Mouse (Mus musculus) heart, adult 8-10 months (tissue): Measurements from ENCODE around the gene Tcp1. TPM values are rescaled to one million over a fixed set of nuclear protein-coding genes. Genes with fewer than 3 reads are reported as not detected.
"Not testable (repeated sequence)": the region's sequence is repeated elsewhere in the genome, so short reads cannot be mapped to it uniquely, and the experiment has no call there.

Experiments used
- DNase-seq: peaks from one replicate; pipeline ENCODE4 v3.0.0; 2022; ENCODE audit warnings: low spot score
- total RNA-seq, 4 experiments: library from RNA; stranded (reverse); gene quantifications; 2 replicates each; pipeline ENCODE4 v1.2.4; 2022

Gene Tcp1
- total RNA-seq, result 100 to 1,000 TPM; 173 to 191 (median 185) TPM

DNA sequence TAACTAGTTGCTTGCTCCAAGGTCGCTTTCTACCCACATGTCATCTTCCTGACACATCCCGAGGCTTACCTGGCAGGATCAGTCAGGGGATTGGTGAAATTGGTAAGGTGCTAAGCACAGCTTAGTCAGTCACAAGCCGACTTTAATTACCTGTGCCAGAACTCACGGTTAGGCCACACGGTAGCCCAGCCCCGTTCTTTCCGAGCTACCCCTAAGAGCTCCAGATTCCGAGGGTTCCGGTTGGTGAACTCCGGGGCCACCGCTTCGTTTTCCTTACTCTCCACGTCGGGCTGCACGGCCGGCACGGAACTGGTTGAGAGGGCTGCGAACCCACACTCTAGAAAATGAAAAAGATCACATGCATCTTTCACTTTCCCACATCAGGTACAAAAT lies at the start of gene Tcp1:
TSS of gene Tcp1 (plus strand) at position 214 of the 393 bp plus-strand sequence.
- no peak for DNase-seq

DNA sequence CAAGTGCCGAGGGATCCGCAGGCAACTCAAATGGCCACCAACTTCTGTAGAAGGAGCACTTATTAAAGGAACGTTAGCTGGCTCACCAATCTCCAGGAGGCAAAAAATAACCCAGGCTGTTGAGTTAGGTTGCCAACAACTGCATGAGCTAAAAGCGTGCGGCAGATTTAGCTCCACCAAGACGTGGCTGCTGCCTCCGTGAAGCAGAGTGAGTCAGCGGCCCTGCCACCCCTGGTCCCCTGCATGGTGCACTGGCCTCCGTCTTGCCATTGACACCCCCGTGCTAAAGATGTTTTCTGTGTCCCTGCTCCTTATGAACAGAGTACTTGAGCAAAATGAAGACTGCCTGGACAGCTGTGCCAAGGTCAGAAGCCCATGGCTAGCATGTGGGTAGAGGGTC lies 48.6 kb upstream of the Tcp1 start:
- DNase-seq, result peak; percentile 44

DNA sequence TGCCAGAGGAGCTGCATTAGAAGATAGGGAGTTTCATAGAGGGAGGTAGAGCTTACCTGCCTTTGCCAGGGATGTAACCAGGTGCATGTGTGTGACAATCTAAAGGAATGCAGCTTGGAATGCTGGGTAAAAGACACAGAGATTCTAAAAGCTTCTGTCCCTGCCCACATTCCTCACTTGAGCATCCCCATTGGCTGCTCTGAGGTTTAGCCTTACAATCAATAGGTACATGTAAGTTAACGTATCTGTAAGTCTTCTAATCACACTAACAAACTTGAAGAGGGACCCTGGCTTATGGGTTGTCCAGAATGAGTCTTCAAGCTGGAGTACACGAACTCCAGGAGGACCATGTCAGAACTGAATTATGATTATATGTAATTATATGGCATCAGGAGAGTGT lies 47.5 kb upstream of the Tcp1 start, which contains the start of gene Mas1:
TSS of gene Mas1 (minus strand) at position 101 of the 400 bp plus-strand sequence.
- DNase-seq, result no peak

DNA sequence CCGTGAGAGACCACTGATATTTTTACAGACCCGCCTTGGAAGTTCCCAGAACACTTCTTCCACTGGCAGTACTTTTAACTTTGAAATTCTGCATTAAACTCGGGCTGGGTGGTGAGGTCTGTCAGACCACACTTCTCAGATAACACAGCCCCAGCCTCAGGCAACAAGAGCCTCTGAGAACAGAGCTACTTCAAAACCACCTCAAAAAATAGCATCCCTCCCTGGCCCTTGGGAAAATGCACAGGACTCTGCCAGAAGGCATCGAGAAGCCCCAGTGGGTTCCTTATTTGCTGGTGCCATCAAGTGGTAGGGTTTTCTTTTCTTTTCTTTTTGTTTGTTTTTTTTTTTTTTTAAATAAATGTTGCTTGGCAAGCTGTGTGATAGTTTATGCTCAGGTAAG lies 46.9 kb upstream of the Tcp1 start:
- no peak for DNase-seq

DNA sequence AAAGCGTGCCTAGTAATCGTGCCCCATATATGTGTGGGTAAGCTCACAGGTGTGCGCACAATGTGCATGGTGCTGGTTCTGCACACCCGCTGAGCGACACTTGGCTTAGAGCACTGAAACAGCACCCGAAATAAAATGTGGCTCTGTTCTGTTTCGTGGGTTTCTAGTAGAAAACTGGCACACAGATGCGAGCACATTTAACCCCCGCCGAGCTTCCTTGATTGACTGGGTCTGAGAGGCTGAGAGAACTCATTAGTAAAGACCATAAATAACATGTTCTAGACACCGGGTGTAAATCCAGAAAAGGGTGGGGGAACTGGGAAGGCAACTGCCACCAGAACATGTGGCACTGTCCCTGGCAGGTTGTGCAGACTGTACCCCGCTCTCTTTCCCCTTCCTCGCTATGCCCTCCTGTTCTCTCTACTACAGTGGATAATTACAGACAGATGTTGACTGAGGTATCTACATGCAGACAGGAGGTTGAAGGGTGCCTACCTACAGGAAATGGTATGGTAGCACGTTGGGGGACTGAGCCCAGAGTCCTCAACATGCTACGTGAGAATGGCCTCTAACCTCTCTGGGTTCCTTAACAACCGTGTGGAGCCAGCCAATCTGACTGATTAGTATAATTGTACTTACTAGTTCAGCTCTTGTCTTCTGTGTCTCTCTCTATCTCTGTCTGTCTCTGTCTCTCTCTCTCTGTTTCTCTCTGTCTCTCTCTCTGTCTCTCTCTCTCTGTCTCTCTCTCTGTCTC lies 43.0 kb upstream of the Tcp1 start:
- no peak for DNase-seq

DNA sequence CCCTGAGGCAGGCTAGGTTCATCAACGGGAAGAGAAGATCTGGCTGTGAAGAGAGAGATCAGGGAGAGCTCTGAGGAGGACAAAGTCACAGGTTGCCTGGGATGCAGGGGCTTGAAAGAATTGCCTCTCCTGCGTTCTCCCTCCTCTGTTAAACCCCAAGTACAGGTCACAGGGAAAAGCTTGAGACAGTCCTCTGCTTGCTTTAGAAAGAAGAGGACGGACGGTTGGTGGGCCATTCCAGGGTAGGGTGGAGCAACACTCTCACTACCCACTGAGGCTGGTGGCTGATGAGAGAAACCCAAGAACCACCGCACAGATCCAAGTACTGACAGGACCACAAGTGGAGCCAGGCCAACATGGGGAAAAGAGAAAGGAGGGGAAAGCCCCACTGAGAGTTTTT lies 39.8 kb upstream of the Tcp1 start, which contains the start of gene Mrgprh:
TSS of gene Mrgprh (plus strand) at position 301 of the 400 bp plus-strand sequence.
- DNase-seq, result no peak

DNA sequence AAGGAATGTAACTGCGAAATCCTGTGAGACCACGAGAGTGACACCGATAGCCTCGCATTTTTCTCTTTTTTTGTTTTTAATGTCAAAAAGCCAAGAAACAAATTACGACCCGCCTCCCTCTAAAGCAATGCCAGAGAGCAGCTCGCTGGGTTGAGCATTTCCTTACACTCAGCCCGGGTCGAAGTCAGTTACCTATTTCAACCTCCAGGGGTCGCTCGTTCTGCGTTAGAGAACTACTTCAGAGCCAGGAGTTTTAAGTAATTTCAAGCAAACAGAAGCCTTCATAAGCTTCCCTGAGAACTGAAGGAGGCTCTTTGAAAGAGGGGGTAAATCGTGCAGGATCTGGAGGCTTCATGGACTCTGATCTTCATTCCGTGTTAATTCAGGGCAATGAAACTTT lies 35.3 kb upstream of the Tcp1 start:
- DNase-seq, result peak; percentile 76

DNA sequence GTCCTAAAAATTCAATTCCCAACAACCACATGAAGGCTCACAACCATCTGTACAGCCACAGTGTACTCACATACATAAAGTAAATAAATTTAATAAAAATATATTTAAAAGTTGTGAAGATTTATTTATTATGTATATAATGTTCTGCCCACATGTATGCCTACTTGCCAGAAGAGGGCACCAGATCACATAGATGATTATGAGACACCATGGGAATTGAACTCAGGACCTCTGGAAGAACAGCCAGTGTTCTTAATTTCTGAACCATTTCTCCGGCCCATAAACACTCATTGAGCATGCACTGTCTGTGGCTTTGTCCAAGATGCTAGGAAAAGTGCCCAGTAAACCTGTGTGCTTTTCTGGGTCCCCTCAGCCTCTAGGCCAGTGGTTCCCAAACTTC lies 34.3 kb upstream of the Tcp1 start:
- no peak for DNase-seq

DNA sequence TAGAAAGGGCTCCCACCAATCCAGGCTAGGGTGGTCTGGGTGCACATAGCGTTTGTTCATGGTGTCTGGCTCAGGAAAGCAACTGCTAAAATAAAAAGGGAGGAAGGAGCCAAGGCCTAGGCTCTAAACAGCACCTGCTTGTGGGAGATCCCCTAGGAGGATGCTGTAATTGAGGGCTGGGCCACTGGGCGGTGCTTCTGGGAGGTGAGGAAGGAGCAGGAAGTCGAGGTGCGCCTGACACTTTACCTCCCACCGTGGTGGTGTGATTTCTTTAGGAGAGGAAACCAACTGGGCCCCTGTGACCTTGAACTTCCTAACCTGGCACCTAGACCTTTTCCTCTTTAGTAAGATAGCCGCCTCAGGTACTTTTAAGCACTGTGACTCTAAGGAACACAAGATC lies 28.9 kb upstream of the Tcp1 start:
- no peak for DNase-seq

DNA sequence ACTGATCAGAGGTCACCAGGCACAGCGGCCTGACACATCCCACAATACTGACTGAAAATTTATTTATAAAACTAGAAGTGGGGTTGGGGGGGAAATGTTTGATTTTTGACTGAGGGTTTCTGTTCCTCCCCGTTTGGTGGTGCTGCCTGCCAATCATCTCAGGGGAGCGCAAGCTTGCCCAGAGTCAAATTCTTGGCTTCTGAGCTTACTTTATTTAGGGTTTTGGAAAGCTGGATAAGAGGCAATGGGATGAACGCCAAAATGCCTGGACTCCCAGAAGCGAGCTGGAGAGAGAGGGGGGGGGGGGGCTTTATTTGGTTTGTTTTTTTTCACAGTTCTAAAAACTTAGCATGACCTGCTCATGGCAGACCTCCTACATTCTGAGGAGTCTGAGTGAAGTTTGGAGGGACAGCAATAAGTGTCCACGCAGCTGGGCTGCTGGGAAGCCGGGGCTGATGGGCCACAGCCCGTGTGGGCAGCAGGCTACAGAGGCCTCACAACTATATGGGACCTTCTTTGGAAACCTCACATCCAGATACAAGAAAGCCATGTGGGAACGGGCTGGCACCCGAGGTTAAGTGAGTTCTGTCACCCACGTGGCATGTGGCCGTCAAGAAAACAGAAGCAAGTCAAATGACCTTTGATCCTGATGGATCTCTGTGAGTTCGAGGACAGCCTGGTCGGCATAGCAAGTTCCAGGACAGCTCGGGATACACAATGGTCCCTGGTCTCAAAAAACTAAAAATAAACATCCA lies 28.3 kb upstream of the Tcp1 start:
- DNase-seq, result peak; percentile 45

DNA sequence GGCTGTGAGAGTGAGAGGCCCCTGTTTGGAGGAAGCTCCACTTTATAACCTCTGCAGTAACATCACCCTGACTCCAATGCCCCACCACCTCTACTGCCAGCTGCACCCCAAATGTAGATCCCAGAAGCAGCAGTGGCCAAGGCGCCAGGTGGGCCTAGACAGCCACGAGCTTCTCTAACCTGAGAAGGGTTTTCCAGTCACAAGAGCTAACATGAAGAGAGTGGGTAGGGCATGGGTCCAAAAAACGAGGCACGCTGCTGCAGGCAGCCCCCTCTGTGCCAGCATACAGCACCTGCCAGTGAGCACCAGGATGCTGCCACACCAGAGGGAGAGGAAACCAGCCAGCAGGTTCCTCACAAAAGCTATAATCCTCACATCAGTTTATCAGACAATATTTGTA lies 24.4 kb upstream of the Tcp1 start:
- no peak for DNase-seq

DNA sequence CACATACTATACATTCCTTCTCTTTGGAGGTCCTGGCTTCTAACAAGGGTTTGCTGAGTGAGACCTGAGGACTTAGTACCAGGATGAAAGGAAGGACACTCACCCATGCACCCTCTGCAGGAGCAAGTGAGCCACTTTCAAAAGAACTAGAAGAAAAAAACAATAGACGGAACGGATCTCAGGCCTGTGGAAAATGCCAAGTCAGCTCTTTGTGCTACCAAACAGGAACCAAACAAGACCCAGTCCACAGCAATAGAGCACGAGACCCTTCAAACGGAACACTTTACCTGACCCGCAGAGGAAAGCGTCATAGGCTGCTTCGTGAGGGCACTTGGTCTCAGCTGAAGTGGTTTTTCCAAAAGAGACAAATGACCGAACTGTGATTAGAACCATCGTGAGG lies 23.5 kb upstream of the Tcp1 start:
- no peak for DNase-seq

DNA sequence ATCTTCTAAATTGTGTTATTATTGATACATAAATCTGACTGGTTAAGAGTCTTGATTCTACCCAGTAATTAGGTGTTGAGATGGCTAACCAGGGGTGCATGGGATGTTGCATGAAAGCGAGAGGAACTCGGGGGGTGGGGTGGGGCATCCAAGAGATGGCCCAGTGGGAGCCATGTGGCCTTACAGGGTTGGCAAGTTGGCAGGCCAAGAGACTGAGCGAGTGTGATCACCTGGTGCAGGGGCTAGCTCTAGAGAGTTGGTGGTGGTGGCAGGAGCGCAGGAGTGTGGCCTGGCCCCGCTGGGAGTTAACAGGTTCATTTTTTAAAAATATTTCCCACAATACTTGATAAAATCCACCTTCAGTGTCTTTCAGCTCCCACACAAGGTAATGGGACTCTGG lies 17.8 kb upstream of the Tcp1 start:
- no peak for DNase-seq

DNA sequence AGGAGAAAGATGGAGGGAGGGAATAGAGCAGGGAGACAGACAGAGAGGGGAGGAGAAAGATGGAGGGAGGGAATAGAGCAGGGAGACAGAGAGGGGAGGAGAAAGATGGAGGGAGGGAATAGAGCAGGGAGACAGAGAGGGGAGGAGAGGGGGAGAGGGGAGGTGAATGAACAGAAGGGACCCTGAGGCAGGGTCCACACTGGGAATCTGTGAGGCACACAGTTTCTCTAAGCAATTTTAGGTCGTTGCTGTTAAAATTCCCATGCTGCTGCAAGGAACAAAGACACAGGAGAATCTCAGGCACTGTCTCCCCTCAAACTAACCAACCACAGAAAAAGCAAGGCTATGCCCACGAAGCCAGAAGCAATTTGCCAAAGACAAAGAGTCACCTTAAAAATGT lies 16.9 kb upstream of the Tcp1 start:
- DNase-seq, result not testable (repeated sequence)

DNA sequence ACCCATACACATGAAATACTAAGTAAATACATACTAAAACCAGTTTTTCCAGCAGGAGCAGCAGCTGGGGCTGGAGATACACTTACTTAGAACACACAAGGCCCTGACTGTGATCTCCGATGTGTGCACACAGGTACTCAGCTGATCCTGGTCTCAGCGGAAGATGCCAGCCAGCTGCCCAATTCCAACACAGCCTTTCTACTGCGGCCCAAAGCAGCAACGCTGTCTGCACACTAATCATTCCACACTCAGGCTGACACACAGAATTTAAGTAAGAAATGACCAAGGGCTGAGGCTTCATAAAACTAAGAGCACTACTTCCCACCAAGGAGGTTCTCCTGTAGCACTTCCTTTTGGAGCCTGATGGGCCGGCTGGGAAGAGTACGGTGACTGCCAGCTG lies 13.2 kb upstream of the Tcp1 start:
- DNase-seq, result no peak

DNA sequence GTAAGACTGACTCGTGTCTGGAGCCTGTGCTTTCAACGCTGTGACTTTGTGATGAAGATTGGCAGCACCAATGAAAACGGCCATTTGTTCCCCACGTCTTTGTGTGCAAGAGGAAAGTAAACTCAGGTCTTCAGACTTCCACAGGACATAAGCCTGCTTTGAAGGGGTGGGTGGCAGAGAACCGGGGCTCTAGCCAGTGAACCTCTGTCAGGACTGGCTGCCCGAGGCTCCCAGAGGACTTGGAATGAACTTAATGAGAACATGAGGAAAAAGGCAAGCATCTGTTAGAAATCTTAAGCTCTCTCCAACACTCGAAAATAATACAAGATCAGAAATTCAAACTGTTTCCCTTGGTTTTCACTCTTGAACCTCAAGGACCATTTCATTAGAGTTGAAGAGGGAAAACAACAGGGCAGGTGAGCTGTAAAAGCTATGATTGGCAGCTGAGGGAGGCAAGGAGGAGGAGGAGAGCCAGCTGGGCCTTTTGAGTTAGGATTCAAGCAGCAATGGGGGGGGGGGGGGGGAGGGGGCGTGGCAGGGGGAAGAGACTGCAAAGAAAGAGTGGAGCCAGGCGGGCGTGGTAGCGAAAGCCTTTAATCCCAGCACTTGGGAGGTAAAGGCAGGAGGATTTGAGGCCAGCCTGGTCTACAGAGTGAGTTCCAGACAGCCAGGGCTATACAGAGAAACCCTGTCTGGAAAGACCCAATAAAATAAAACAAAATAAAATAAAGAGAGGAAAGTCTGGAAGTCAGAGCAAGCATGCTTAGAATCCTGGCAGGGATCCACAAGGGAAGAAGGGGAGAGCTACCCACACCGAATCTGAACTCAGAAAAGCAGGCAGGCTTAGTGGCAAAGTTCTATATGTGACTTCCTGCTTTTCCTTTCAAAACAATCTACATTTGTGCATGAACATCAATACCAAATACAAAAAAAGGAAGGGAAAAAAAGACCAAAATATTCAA lies 11.8 kb upstream of the Tcp1 start:
- DNase-seq, result no peak

DNA sequence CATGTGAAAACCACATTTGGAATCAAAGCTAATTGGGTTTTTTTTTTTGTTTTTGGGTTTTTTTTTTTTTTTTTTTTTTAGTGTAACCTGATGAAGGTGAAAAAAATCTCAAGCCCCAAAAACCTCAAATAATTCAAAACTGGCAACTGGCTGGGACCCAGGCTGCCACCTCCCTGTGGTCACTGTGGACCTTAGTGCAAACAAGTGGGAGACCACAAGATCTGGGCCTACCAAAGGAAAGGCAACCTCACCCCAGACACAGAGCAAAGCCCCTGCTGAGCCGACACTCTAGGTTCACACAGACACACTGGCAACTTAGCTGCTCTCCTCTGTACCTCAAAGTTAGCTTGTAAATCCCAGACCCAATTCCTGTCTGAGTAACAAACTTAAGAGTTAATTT lies 11.2 kb upstream of the Tcp1 start:
- DNase-seq, result no peak

DNA sequence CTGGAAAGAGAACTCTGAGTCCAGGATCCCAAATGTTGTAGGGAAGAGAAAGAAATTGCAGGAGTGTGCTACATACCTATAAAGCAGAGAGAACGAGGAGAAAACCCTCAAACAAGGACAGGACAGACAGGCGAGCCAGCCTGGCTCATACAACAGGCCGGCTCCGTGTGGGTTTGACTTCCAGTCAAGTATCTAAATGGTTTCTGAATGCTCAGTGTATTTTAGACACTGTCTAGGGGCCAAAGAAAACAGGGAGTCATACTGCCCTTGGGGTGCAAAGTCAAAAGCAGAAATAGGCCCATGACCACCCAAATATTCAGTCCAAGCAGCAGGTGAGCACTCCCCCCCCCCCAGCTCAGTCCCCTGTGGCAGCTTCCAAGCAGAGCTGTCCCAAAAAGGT lies 9.7 kb upstream of the Tcp1 start:
- no peak for DNase-seq

DNA sequence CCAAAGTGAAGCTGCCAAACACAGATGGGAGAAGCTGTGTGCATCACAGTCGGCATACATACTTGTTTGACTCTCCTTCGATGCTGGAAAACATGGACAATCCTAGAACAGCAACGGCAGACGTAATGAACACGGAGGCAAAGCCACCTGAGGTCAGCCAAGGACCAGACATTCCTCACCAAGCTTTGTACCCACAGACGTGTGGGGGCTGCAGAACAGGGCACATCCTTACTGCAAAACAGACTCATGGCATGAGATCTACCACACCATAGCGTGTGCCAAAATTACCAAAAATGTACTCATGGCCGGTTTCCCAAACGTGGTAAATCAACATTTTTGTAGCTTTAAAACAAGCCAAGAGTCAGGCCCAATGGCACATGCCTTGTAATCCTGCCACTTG lies 9.1 kb upstream of the Tcp1 start:
- no peak for DNase-seq

DNA sequence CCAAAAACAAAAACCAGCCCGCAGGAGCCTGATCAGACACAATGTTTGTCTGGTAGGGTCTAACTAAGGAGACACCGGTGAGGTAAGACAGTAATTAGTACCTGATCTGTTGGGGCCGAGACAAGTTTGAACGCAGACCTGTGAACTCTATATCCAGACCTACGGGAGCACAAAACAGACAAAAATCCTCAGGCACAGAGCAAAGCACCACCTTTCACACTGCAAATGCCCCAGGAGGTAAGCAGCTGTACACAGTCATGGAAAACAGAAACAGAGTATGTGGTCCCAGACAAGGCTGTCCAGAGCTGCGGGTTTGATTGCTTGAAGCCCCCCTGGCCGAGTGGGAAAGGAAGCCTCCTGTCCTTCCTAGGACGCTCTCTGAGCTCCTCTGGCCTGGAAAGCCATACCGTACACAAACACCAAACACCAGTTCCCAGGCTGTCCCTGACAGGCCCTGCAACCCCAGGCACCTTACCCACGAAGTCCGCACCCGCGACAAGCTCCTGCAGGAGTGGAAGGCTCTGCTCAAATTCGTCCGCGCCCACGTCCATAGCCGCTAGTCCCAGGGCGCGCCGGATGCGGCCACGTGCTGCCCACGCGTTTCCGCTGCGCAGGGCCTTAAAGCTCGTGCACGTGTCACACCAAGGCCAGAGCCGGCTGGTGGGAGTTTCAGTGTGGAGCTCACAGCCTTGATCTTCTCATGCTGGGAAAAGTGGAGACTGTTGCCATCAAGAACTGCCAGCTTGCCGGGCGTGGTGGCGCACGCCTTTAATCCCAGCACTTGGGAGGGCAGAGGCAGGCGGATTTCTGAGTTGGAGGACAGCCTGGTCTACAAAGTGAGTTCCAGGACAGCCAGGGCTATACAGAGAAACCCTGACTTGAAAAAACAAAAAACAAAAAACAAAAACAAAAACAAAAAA lies 5.9 kb upstream of the Tcp1 start, which contains the start of gene Pnldc1:
TSS of gene Pnldc1 (minus strand) at position 870 of the 920 bp plus-strand sequence.
- DNase-seq, result no peak

DNA sequence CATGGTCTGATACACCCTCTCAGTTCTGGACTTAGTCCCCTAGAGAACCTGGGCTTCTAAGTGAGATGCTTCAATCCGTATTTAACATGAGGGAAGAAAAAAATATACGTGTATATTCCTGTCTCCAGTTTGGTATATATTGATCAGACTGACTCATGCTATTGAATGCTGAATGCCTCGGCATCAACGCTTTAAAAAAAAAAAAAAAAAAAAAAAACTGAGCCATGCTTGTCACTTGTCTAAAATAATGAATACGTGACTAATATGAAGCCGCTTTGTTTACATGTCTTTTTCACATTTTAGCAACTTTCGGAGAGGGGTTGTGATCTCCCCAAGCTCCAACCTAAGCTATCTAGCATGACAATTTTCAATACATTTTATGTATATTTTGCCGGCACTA lies 5.1 kb upstream of the Tcp1 start:
- DNase-seq, result no peak
